Mouse (Mus musculus): ENCODE data around the gene Gstp3. TPM values are rescaled to one million over a fixed set of nuclear protein-coding genes. Genes with fewer than 3 reads are reported as not detected.
"Not testable (repeated sequence)": the region's sequence is repeated elsewhere in the genome, so short reads cannot be mapped to it uniquely, and the experiment has no call there.

Gstp3 gene
- total and polyA plus RNA-seq, 3 experiments: 1.4 TPM; not detected in 2

GRCm38 (mm10) chr19:4068717-4069410 is 9.5 kb upstream of the Gstp3 start:
- Histone ChIP-seq H3K9me3 (replicated peaks; ENCODE audit: low read length) (no peaks in the 10 kb centered on the region), H3K27ac (ENCODE audit: insufficient read depth, low read depth) (no peak overlapping the region), H3K4me1 (ENCODE audit: control insufficient read depth in 1 of 2, insufficient read depth in 2 of 2) (peaks cover 0 to 4% of the 10 kb centered on the region in 2 experiments; a peak in 1 of 4 replicates), H3K27me3 (replicated peaks) (peaks cover 11% of the 10 kb centered on the region), H3K79me2 (replicated peaks; ENCODE audit: control insufficient read depth, extremely low read depth, insufficient read depth, poor library complexity, severe bottlenecking) (no peaks in the 10 kb centered on the region), H3K36me3 (replicated peaks in 1 of 2; ENCODE audit: control insufficient read depth in 1 of 2, insufficient read depth in 1 of 2, low read length in 1 of 2) (no peaks in the 10 kb centered on the region), H3K4me2 (ENCODE audit: insufficient read depth, low read depth, poor library complexity, severe bottlenecking) (no peak overlapping the region), H3K9ac (ENCODE audit: insufficient read depth, low read depth) (no peak overlapping the region), H3K4me3 (replicated peaks in 1 of 3; ENCODE audit: low read depth in 2 of 3, low read length in 2 of 3, poor library complexity in 1 of 3) (no peak overlapping the region)
- dilution Hi-C loops (cut with MboI; ENCODE audit: extremely low pct_ligation_motif_present, extremely low pct_unique_long_range_greater_than_20kb, low sequenced_read_pairs) (no loop called here), in situ Hi-C loops (cut with MboI; ENCODE audit: low pct_ligation_motif_present, low pct_unique_long_range_greater_than_20kb, low sequenced_read_pairs) (no loop called here)
- DNase-seq (ENCODE audit: extremely low read depth): no peak
- TF ChIP-seq MAZ (IDR thresholded peaks at IDR 0.05; ENCODE audit: low read depth, low read length) (no peak), ZC3H11A (IDR thresholded peaks at IDR 0.05; ENCODE audit: low read depth, low read length) (no peak), SMC3 (IDR thresholded peaks at IDR 0.05; ENCODE audit: low read depth, low read length) (no peak), MXI1 (IDR thresholded peaks at IDR 0.05; ENCODE audit: low read depth, low read length) (no peak), ZNF384 (IDR thresholded peaks at IDR 0.05; ENCODE audit: low read depth, low read length) (no peak), USF1 (IDR thresholded peaks at IDR 0.05; ENCODE audit: low read depth, low read length) (no peak), JUN (IDR thresholded peaks at IDR 0.05; ENCODE audit: insufficient read depth, low read depth, low read length) (no peak), NELFE (IDR thresholded peaks at IDR 0.05; ENCODE audit: low read depth, low read length) (no peak), RAD21 (IDR thresholded peaks at IDR 0.05; ENCODE audit: low read depth, low read length) (no peak), ETS1 (conservative IDR thresholded peaks at IDR 0.05; ENCODE audit: low read depth, low read length) (no peak), CHD1 (IDR thresholded peaks at IDR 0.05; ENCODE audit: low read depth, low read length) (no peak), EP300 (IDR thresholded peaks at IDR 0.05; ENCODE audit: low read length) (no peak), GABPA (IDR thresholded peaks at IDR 0.05; ENCODE audit: insufficient replicate concordance, low read depth, low read length) (no peak), TBP (conservative IDR thresholded peaks at IDR 0.05; ENCODE audit: low read depth, low read length) (no peak), TCF12 (IDR thresholded peaks at IDR 0.05; ENCODE audit: low read depth, low read length) (no peak)

DNA sequence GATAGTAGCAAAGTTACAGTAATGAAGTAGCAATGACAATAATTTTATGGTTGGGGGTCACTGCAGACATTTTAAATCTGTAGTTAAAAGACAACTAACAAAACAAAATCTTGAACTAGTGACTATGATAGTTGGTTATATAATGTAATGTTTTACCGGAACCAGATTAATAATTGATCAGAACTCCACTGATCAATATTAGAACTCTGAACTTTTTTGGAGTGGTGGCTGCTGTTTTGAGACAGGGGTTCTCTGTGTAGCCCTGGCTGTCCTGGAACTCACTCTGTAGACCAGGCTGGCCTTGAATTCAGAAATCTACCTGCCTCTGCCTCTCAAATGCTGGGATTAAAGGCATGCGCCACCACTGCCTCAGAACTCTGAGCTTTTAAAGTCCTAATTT is 8.9 kb upstream of the Gstp3 start:
- H3K4me1 ChIP-seq (ENCODE audit: control insufficient read depth in 1 of 2, insufficient read depth in 2 of 2); H3K27me3 ChIP-seq (replicated peaks); H3K27ac ChIP-seq (ENCODE audit: insufficient read depth, low read depth); H3K9me3 ChIP-seq (replicated peaks; ENCODE audit: low read length); H3K36me3 ChIP-seq (replicated peaks in 1 of 2; ENCODE audit: control insufficient read depth in 1 of 2, insufficient read depth in 1 of 2, low read length in 1 of 2); dilution Hi-C loops (cut with MboI; ENCODE audit: extremely low pct_ligation_motif_present, extremely low pct_unique_long_range_greater_than_20kb, low sequenced_read_pairs); H3K4me3 ChIP-seq (replicated peaks in 1 of 3; ENCODE audit: low read depth in 2 of 3, low read length in 2 of 3, poor library complexity in 1 of 3); H3K9ac ChIP-seq (ENCODE audit: insufficient read depth, low read depth); H3K4me2 ChIP-seq (ENCODE audit: insufficient read depth, low read depth, poor library complexity, severe bottlenecking); H3K79me2 ChIP-seq (replicated peaks; ENCODE audit: control insufficient read depth, extremely low read depth, insufficient read depth, poor library complexity, severe bottlenecking); DNase-seq (ENCODE audit: extremely low read depth); in situ Hi-C loops (cut with MboI; ENCODE audit: low pct_ligation_motif_present, low pct_unique_long_range_greater_than_20kb, low sequenced_read_pairs): not testable (repeated sequence)

Measured in CH12.LX (cell line).